Mouse (Mus musculus) left cerebral cortex, adult 9 months (tissue): ENCODE data around the gene Kcnmb4.

ENCODE experiments used
- DNase-seq, 2 experiments: peaks; one replicate each; pipeline ENCODE4 v3.0.0; 2022; ENCODE audit warnings: low spot score in 2 of 2

Gene Kcnmb4

GRCm38 (mm10) chr10:116452771-116453170 is 20.9 kb downstream of the Kcnmb4 start:
- no peak for DNase-seq

- no peak for DNase-seq
These were observed 23.1 kb downstream of the Kcnmb4 start for GRCm38 (mm10) chr10:116450621-116451020.

DNA sequence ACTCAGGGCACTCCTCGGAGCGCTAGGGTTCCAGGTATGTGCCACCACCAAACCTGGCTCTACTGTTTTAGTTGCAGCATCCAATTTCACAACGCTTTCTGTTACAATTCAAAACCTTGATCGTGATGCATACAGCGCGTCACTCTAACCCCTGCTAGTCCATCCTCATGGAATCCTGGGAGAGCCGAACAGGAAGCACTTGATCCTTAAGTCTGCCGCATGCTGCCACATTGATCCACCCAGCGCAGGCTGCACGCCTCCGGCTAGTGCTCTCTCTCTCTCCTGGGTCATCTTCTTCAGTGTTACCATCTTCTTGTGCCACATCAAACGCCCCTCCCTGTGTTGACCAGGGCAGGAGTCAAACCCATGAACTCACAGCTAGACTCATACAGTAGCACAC is 25.5 kb downstream of the Kcnmb4 start:
- no peak for DNase-seq

DNA sequence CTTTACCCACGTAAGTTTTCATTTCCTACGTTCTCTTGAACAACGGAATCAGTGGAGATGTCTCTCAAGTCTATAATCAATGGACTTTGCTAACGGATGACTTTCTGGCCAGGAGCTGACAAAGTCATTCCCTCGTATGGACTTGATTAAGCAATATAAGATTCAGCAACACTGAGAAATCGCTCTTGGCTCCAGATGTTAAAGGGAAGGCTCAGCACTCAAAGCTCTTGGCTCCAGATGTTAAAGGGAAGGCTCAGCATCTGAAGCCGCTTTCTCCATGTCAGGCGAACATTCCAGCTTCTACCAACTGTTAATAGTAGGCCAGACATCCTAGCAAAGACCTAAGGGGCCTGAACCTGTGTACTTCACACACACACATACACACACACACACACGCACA is 26.5 kb downstream of the Kcnmb4 start:
- no peak for DNase-seq

DNA sequence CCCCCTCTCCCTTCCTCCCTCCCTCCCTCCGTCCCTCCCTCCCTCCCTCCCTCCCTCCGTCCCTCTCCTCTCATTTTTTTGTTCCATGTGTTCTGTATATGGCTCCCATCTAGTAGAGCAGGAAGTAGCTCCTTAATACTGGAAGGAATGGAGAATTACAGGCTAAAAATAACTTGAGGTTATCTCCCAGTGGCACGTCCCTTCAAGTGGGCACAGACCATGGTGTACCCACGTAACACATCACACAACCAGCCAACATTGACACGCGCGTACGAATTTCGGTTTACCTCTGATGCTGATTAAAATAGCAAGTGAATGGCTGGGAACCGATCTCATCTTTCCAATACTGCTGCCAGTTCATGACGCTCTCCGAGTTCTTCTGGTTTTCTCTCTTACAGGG is 27.6 kb downstream of the Kcnmb4 start:
- no peak for DNase-seq

GRCm38 (mm10) chr10:116444826-116445225 is 28.9 kb downstream of the Kcnmb4 start:
- DNase-seq, result no peak

GRCm38 (mm10) chr10:116444371-116444770 is 29.3 kb downstream of the Kcnmb4 start:
- DNase-seq, result no peak

GRCm38 (mm10) chr10:116440946-116441345 is 32.7 kb downstream of the Kcnmb4 start:
- no peak for DNase-seq

- no peak for DNase-seq
These were observed 33.6 kb downstream of the Kcnmb4 start for GRCm38 (mm10) chr10:116440088-116440487.

- no peak for DNase-seq
These were observed 38.2 kb downstream of the Kcnmb4 start for GRCm38 (mm10) chr10:116435455-116435854.

- DNase-seq, result no peak
These were observed 41.3 kb downstream of the Kcnmb4 start for GRCm38 (mm10) chr10:116432421-116432820.

DNA sequence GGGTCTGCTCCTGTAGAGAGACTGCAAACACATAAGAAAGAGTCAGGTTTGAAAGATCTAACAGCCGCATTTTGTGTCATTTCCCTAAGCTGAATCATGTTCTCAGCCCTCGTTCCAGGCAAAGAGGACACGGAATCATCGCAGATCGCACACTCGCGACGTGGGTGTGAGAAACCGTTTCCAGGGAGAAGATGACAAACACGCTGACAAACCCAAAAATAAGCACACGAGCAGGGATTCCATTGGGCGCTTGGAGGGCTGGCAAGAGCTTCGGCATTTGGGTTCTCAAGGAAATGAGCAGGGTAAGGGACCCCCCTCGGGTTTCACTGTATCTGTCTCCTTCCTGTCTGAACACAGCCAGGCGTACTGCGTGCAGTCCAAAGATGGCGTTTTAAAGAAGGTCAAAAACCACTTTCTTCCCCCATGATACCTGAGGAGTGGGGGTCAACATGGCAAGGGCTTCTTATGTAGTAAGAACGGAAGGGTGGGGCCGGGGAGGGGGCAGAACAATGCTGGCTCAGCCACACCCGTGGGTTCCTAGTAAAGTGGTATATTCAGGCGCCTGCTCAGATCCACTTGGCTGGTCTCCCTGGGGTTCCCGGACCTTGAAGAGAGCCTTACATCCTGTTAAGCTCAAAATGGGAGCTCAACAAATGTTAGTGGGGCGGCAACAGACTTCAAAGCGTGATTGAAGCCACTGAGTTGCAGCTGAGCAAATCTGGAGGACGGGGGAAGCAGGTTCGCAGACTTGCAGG is 45.5 kb downstream of the Kcnmb4 start:
- peak; percentile 64 to 88 for DNase-seq

GRCm38 (mm10) chr10:116426176-116426575 is 47.5 kb downstream of the Kcnmb4 start:
- DNase-seq, result no peak

DNA sequence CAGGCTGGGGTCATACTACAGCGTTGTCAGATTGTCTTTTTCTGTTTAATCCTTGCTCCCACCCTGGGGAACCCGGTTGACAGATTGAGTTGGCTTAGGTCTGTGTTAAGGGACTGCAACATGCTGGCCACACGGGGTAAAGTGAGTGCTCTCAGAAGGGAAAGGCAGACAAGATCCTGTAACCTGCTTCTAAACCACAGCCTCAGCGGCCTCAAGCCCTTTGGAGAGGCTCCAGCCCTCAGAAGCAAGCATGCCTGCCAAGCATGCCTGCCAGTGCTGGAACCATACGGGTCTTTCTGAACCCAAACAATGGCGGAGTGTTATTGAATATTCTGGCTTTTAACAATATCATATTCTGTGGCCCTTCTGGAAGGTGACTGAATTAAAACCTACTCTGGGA is 48.8 kb downstream of the Kcnmb4 start:
- DNase-seq, result no peak

DNA sequence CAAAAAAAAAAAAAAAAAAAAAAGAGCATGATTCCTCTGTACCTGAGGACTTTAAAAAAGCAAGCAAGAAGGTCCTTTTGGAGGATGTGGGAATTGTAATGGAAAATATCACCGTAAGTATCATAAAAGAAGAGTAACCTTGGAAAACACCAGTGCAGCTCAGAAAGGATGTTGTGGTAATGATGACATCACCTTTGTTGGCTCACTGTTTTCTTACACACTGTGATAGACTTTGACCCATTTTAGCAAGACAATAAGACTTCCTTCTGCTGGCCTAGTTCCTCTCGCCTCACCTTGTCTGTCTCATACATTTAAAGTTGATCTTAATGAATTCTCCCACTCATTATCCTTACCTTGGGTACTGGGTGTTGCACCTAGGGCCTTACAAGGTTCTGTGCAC is 51.1 kb downstream of the Kcnmb4 start:
- no peak for DNase-seq

GRCm38 (mm10) chr10:116420976-116421375 is 52.7 kb downstream of the Kcnmb4 start:
- DNase-seq, result no peak

DNA sequence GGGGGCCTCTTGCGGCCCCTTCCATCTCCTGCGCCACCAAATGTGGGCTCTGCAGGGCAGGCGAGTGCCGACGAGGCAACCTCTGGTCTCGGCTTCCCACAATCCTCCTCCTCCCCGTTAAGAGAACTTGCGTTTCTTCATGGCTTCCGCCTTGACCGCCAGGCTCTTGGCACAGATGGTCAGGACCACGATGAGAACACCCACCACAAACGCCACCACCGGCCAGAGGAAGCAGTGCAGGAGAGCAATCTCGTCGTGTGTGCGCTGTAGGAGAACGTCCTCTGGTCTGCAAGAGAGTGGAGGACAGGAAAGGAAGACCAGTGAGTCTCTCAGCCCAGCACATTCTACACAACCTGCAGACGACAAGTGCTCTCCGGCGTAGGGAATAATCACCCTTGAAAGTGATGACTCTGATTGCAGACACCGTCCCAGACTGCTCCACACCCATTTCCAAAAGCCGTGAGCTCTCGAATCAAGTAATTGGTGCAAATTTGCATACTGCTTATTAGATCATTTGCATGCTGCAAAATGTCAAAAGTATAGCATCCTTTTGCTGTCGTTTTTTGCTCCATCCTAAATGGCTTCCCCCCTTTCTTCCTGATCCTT is 55.5 kb downstream of the Kcnmb4 start:
- DNase-seq, result no peak

DNA sequence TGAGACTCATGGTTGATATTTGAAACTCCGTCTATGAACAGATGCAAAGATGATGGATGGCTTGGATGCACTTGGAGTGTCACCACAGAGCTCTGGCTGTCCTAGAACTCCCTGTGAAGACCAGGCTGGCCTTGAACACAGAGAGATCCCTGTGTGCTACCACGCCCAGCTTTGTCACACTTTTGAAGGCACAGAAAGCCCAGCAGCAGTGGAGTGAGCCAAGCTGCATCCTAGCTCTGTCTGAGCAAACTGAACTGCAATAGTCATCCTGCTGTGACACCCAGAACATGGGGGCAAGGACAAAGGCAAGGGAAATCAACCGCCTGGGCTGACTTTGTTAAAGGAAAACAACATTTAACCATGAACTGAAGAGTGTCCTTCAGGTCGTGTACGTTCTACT is 57.0 kb downstream of the Kcnmb4 start:
- DNase-seq, result no peak

DNA sequence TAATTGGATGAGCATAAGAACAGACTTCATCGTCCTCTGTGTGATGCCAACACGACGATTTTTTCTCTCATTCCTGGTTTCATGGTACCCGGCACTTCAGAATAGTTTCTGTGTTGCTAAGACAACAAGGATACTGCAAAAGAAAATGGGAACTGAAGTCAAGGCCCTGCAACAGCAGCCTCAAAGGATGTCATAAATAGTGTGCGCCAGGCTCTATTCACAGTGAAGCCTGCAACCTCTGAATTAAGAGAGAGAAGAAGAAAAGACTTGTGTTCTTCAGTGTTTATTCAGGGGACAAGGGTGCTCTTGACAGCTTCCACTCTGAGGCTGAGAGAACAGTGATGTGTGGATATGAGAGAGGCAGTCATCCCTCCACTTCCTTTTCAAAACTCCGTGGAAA is 57.5 kb downstream of the Kcnmb4 start:
- DNase-seq, result no peak

DNA sequence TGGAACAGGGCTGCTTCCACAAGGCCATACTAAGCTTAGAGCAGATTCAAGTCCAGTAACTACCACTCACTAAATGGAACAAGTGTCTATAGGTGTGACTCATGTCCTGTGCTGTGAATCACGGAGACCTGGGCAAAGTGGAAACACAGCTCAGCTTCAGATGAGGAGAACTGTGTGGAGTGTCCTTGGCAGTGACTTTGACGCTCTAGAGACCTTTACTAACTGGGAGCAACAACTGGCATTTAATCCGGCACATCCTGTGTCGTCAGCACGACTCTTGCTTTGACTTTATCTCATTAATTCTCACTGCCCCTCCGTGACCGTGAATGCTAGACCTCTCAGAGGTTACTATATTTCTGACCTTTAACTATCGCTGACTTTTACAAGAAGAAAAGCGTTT is 62.9 kb downstream of the Kcnmb4 start:
- DNase-seq, result no peak

GRCm38 (mm10) chr10:116407684-116408359 is 65.9 kb downstream of the Kcnmb4 start:
- peak in 1 of 2 experiments; percentile 25 for DNase-seq

- DNase-seq, result no peak
These were observed 68.7 kb downstream of the Kcnmb4 start for GRCm38 (mm10) chr10:116405011-116405410.

- DNase-seq, result peak; percentile 51 to 55
These were observed 70.0 kb downstream of the Kcnmb4 start for GRCm38 (mm10) chr10:116403679-116404078.
